Mouse (Mus musculus) gastrocnemius, adult 2 months (tissue): ENCODE data around the gene Fam72a. TPM values are rescaled to one million over a fixed set of nuclear protein-coding genes. Genes with fewer than 3 reads are reported as not detected.

Source experiments
- DNase-seq: peaks from one replicate; pipeline ENCODE4 v3.0.0; 2022
- H3K27ac ChIP-seq: fragments of 200-600 bp; 2 replicates; pipeline ENCODE4 v1.8.1; 2022; ENCODE audit warnings: mild to moderate bottlenecking
- H3K4me3 ChIP-seq: fragments of 200-600 bp; 2 replicates; pipeline ENCODE4 v1.8.1; 2022; ENCODE audit warnings: mild to moderate bottlenecking, moderate library complexity
- CTCF ChIP-seq: fragments of 200-600 bp; IDR thresholded peaks from 2 replicates; pipeline ENCODE4 v1.8.1; 2022; ENCODE audit warnings: antibody characterized with exemption, mild to moderate bottlenecking, moderate library complexity
- intact Hi-C: fragments of 180-260 bp; cut with DNase I; formaldehyde crosslinking; loops from one replicate; pipeline ENCODE4 v1.15.1; 2025
- microRNA-seq: library from miRNA; unstranded; fragments of <30 nt; microRNA quantifications from one replicate; pipeline ENCODE4 v1.2.0, GENCODE M21; 2021
- total RNA-seq, 2 experiments: library from RNA; stranded (reverse); gene quantifications; 2 replicates each; pipeline ENCODE4 v1.2.3; 2021

Gene Fam72a
- total RNA-seq, 2 experiments from 2014 or later: 0.20 to 0.31 TPM

DNA sequence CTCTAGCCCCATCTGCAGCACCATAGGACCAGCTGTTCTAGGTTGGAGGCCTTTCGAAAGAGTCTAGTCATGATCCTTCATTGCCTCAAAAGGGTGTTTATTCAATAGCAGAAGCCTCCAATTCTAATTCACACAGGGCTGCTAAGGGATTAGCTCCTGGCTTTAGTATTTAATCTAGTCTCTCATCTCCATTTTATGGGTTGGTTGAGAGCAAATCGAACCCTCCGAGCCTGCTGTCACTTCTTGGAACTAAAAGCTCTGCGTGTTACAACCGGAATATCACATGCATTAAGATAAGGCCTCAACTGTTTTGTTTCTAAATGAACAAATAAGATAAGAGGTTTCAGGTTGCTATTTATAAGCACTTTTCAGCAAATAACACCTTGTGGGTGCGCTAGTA, 42.0 kb downstream of the Fam72a start:
- TF ChIP-seq CTCF: no peak
- Histone ChIP-seq H3K4me3 (no peak overlapping the region), H3K27ac (no peak overlapping the region)
- intact Hi-C loops: no loop called here
- DNase-seq: no peak

DNA sequence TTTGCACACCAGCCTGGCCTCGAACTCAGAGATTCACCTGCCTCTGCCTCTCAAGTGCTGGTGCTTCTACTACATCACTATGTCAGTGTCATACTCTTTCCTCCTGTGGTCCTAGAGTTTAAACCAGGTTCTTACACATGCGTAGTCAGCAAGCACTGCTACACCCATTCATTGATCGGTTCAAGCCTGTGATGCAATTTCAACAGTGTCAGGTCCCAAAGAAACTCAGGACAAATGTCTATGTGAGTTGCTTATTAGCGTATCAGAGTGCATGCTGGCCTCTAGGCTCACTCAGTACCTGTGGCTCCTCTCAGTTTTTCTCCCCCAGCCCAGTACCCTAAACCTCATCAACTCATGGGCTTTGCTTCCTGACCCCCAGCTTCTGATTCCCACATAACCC, 42.7 kb downstream of the Fam72a start:
- Histone ChIP-seq H3K27ac (no peak overlapping the region), H3K4me3 (no peak overlapping the region)
- TF ChIP-seq CTCF: no peak
- DNase-seq: no peak
- intact Hi-C loops: no loop called here

DNA sequence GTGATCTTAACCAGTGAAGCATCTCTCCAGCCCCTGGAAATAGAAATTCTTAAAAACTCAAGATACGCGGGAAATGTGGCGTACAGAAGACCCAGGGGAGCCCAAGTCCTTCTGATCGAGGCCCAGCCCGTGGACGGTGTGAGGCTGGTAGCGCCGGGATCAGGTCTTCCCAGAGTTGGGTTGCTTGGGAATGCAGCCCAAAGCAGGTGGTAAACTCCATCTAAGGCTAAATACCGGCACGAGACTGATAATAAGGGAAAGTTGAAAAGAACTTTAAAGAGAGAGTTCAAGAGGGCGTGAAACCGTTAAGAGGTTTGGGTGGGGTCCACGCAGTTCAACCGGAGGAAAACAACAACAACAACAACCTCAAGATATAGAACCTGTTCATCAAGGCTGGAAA, 46.0 kb downstream of the Fam72a start:
- no peak for TF ChIP-seq CTCF
- no peak overlapping the region for H3K4me3 ChIP-seq
- intact Hi-C loops: no loop called here
- H3K27ac ChIP-seq: no peak overlapping the region
- DNase-seq: peak; percentile 35

DNA sequence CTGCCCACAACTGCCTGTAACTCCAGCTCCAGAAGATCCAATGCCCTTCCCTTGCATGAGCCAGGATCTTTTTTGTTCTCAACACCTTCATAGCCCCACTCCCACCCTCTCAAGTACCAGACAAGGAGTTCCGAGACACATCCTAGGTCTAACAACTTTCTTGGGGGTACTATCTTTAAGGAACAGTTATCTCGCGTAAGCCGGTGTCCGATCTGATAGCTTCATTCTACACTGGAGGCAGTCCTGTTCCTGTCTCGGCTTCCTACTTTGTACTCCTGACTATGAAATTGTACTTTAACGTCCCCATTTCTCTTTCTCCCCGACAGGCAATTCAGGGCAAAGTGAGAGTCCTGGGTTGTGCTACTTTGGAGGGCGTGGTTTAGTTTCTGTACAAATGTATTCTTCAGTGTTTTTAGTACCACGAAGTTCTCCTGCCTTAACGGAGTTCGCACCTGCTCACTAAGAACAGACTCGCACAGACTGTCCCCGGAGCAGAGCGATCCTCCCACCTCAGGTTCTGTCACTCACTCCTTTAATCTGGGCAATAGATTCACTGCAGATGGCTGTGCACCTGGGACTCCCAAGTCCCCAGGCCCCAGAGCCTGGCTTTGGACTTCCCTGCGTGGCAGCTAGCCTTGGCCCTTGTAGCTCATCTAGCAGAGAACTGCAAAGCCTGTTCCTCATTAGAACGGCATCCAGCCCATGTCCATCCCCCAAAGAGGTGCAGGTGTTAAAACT, 51.4 kb downstream of the Fam72a start:
- intact Hi-C loops: no loop called here
- DNase-seq: no peak
- H3K27ac ChIP-seq: no peak overlapping the region
- no peak overlapping the region for H3K4me3 ChIP-seq
- TF ChIP-seq CTCF: no peak

DNA sequence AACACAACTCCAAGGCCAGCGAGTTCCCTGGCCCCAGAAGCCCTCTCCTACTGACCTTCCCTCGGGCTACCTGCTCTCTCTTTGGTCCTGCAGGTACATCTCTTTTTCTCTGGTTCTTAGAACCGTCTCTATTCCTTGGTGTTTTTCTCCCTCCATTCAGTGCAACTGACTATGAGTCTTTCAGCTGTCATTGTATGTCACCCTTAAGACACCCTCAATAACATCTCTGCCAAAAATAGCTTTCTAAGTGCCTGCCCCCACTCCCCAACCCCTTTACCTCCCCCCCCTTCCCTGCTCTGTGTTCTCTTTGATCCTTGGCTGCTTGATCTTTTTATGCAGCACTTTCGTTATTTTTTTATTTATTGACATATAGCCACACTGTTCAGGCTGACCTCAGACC, 52.7 kb downstream of the Fam72a start:
- no peak for DNase-seq
- Histone ChIP-seq H3K27ac (no peak overlapping the region), H3K4me3 (0 out of 2 replicates have a peak overlapping the region, but pooled peaks have one; percentile 5)
- TF ChIP-seq CTCF: no peak
- intact Hi-C loops: no loop called here

DNA sequence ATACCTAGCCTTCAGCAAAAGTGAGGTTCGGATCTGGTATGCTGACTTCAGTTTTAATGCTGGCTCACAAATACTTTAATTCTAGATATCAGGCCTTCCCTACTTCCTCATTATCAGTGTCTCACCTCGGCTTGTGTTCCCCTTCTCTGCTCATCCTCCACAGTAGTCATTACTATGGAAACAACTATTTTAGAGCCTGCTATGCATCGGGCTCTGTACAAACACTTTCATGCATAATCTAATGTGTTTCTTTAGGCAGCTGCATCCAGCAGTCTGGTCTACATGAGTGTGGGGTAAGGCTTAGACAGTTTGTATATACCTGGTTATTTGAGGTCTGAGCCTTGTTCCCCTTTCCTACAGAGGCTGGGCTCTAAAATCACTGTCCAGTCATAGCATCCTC, 55.9 kb downstream of the Fam72a start:
- Histone ChIP-seq H3K27ac (no peak overlapping the region), H3K4me3 (no peak overlapping the region)
- no peak for DNase-seq
- intact Hi-C loops: no loop called here
- TF ChIP-seq CTCF: no peak

DNA sequence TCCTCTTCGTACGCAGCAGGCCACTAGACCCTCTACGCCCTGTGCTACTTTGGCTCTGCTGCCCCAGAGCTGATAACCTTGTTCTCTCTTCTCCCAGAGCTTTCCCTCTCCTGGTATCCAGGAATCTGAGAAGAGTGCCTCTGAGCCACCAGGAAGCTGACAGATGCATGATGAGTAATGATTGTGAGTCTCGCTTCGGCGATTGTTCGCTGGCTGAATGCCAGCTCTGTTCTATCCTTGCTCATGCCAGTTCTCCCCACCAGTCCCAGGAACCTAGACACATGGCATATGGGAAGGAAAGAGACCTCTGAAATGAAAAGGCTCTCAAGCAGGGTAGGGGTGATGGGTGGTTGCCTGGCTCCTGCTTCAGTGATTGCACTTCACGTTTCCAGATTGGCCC, 59.1 kb downstream of the Fam72a start:
- TF ChIP-seq CTCF: no peak
- Histone ChIP-seq H3K4me3 (no peak overlapping the region), H3K27ac (no peak overlapping the region)
- DNase-seq: no peak
- intact Hi-C loops: no loop called here

Small RNAs within 50 kb of the gene (microRNA-seq; reads per million reads assigned to microRNA genes)
- not detected for gene Gm24273

Other genes starting within 250 kb of the Fam72a start
- gene Ikbke, start 248.3 kb upstream of the Fam72a start, total RNA-seq: 1 to 10 TPM in 1 of 2 experiments, under 1 TPM in 1; 0.46 to 1.1 TPM
- gene Srgap2, start 551 bp upstream of the Fam72a start, total RNA-seq: 10 to 100 TPM; 10.1 to 12.2 TPM
- gene Avpr1b, start 71.3 kb downstream of the Fam72a start, total RNA-seq: not detected
- under 1 TPM in 1 of 2 experiments, not detected in 1; 0.11 TPM for gene Ctse, start 110.4 kb downstream of the Fam72a start, total RNA-seq
- gene Rab7b, start 160.8 kb downstream of the Fam72a start, total RNA-seq: 1 to 10 TPM; 2.3 to 2.8 TPM
- gene Slc26a9, start 216.1 kb downstream of the Fam72a start, total RNA-seq: not detected